Mouse (Mus musculus): ENCODE measurements at regions not wholly inside any gene's neighbourhood (a gene's known extent, or its start where the extent isn't known, plus 50 kb on each side); places are given as distances from the start of the nearest gene placed in this dataset.

DNA sequence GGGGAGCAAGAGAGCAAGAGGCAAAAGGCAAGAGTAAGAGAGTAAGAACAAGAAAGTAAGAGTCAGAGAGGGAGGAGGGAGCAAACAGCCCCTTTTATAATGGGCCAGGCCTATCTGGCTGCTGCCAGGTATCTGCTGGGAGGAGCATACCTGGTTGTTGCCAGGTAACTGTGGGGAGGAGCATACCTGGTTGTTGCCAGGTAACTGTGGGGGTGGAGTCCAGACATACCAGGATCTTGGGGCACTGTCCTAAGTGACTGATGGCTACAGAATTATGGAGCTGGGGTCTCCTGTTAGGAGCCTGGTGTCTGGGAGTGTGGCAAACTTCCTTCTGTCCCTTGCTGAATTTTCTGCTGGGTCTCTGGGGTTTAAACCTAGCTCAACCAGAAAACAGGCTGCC is 469.8 kb upstream of the Syt1 start:
- DNase-seq, result no peak

DNA sequence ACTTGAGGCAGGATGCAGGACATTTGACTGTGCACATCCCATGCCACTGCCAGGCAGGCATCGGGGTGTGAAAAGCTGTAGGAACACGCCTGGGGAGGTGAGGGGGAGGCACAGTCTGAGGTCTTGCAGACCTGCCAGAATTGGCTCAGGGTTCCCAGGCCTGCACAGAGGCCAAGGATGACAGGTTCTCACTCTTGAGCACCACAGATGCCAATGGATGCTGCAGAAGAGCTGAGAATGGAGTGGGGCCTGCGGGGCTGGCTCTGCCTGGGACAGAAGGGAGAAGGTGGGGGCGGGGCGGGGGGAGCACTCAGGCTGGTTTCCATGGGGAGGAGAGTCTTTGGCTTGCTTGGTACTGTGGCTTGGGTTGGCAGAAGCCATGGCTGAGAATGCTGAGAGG is 469.2 kb upstream of the Syt1 start:
- DNase-seq, result no peak

DNA sequence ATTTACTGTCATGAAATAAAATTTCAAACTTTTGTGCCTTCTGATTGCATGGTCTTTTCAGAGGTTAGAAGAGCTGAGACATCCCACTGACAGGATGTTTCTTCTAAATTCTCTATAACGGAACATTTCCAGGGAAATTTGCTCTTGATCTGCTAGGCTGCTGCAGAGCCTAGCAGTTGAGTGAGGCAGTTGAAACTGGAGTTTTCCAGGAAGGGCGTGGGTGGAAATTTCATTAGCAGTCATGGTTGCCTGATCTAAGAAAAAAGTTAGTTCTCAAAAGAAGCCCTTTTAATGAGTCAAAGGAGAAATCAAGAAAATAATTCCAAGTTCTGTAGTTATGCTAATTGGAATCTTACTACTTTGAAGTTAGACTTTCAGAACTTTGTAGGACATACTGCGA is 455.7 kb upstream of the Syt1 start:
- no peak for DNase-seq

DNA sequence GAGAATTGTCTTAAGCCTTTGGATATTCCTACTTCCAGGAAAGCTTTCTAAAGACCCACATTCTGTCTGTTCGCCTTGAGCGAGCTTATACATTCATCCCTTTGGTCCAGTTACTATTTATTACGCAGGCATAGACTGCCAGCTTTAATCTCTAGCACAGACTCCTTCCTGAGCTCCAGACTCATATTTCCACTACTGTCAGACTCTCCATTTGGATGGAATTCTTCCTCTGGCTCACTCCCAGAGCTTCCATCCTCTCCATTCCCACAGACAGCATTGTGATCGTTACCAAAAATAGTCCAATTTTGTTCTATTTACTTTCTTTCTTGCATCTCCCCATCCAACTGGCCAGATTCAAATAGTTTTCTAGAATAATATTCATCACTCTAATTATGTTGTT is 420.3 kb upstream of the Syt1 start:
- no peak for DNase-seq

DNA sequence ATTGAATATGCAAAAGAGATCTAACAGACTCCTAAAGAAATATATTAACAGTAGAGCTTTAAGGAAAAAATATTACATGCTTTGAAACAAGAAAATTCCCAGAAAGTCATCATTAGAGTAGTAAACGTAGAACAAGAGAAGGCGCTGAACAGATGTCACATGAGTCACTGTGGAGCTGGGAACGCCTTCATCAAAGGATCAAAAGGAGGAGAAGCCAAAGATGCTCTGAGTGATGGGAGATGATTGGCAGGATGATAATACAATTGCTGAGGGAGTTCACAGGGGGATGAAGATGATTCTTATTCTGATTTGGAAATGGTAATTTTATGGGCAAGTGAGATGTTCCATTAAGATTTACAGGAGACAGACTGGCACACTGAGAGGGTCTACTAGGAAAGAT is 417.1 kb upstream of the Syt1 start:
- no peak for DNase-seq

DNA sequence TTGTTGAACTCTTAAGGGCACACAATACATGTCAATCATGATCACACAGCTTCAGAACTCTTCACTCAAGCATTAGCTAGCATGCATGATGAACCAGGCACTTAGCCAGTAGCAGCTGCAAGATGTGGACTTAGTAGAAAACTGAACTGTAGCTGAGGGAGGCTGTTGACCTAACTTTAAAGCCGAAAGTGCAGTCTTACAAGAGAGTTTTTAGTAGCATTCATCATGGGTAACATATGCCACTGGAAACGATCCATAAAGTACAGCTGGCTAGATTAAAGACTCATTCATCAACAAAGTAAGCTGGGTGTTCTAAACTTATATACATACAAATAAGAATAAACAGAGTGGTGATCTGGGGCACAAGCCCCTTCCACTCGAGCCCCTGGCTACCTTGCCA is 396.2 kb upstream of the Syt1 start:
- no peak for DNase-seq

DNA sequence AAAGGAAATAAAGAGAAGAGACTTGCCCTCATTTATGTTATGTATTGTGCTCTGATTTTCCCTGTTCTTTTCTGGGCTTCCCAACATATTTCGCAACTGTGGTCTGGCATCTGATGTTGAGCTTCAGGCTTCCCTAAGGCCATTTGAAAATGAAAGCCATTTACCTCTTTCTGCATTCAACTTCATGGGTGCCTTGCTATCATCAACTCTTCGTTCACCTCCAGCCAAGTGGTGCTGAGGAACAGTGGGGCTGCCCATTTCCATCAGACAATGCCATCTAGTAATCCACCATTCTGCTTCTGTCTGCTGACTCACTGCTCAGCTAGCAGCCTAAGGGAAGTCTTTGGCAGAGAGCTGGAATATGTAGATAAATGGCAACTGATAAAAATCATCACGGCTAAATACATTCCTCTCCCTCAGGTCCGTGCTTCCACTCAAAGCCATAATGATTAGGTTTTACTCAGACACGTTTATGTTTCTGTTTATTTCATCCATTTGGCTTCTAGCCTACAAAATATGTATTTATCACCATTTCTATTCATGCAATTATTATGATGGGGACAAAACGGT is 394.4 kb upstream of the Syt1 start:
- DNase-seq, result no peak

DNA sequence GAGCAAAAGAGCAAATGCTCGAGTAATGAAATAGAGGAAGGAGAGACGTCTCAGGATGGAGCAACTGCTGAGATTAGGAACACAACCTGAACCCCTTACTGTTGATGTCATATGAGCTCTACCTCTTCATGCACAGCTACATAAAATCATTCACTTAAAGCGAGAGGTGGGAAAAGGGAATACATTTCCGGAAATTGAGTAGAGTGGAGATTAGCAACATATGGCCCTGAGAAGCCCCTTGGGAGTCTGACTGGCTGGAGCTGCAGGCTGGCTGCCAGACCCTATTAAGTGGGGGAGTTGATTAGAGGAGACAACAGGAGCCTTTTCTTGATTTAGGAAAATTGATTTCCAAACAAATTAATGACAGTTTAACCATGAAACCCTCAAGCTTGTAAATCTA is 373.0 kb upstream of the Syt1 start:
- DNase-seq, result no peak

DNA sequence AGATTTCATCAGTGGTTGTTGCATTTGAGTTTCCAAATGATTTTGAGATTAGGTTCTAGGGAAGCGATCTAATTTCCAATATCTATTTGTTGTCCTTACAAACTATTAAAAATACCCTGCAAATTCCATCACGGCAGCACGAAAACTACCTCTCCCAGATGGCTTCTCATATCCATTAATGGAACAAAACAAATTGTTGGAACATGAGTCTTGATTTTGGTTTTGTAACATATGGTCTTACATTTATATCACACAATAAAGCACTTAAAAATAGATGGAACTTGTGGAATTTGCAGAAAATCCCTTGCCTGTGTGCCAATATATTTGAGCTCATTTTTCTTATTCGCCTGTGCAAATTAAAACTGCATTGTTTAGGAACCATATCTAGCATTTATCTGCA is 368.1 kb upstream of the Syt1 start:
- no peak for DNase-seq

DNA sequence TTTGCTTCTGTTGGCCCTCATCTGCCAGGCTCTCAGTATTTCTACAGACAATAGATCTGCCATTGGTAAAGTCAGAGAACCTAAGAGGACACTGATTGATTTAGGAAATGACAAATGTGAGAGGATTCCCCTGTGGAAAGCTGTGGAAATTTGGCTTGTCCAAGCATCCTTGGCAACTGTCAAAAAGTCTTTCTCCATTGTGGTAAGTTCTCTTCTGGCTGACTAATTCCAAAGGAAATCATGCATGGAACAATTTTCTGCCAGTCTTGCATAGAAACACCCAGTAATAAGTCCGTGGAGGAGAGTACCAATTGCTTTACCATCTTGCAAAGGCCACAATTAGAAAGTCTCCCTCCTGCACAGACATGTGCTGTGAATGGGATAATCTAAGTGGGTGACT is 349.4 kb upstream of the Syt1 start:
- no peak for DNase-seq

DNA sequence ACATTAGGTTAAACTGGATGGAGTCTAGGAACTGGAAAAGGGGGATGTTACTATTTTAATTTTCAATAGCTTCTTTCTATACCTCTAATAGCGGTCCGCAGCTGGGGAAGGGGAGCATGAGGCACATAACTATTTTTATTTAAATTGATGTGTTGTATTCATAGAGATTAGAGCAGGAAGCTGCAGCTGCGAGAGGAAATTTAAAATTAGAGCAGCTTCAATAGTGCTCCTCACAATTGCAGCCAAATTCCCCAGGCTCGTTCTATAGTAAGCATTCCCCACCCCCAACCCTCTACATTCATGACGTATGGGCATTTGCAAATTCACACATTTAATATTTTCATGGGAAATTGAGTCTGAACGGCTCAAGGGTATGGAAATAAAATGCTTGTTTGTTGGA is 348.0 kb upstream of the Syt1 start:
- DNase-seq, result no peak

DNA sequence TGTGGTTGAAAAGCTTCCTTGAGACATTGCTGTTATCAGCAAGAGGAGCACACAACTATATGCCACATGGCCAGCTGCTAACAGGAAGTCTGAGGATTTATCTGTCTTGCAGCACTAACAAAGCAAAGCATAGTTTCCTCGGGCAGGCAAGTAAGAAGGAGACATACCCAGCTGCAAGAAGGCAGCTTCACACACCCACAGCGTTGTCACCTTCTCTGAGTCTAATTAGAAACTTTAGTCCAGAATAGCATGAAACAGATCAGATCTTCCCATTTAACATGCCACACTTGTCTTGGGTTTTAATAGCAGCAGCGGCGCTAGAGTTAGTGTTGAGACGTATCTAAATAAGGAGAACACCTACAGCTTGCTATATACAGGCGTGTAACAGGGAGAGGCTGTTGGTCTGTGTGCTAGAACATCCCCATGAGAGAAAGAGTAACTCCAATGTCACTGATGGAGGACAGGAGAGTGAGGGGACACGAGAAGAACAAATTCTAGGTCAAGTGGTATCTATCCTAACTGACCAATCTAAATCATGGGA is 322.1 kb upstream of the Syt1 start:
- no peak for DNase-seq

DNA sequence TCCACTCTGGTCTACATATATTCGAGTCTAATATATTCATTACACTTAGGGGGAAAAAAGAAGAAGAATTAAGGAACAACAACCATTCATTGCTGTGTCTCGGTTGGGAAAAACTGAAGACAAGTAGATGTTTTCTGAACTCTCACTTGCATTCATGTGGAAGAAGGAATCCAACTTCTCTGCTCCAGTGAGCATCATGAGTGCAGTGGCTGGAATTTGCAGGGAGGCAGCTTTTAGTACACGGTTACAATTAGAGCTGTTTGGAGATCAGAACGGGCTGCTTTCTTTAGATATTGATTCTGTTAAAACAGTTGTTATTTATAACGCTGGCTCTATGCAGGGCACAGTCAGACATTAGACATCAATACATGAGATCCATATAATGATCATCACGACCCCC is 298.5 kb upstream of the Syt1 start:
- DNase-seq, result no peak

DNA sequence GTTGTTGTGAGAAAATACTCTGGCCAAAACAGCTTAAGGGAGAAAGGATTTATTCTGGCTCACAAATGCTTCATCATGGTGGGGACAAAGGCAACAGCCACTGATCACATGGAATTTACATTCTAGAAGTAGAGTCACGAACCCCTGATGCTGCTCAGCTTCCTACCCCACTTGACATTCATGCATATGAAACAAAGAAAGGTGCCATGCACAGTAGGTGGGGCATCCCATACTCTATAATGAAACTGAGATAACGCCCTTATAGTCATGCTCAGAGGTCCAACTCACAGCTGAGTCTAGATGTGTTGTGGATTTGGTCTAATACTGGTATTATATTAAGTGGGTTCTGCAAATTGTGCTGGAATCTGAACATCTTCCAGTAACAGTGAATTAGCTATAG is 289.4 kb upstream of the Syt1 start:
- no peak for DNase-seq

DNA sequence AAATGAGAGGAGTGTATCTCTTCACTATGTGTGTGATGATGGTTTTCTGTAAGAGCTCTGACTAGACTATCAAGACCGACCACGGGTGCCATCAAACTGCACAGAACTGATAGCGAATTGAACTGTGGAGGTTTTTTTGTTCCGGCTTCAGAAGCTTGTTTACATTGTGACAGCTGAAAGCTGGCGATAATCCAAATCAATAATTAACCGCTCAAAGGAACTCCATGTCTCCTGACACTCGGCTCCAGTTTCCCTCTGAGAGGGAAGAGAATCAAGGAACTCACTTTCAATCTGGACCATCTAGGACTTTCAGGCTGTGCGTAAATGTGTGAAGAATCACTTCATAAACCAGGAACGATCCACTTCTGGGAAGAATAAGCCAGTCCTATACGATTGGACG is 289.0 kb upstream of the Syt1 start:
- DNase-seq, result no peak

DNA sequence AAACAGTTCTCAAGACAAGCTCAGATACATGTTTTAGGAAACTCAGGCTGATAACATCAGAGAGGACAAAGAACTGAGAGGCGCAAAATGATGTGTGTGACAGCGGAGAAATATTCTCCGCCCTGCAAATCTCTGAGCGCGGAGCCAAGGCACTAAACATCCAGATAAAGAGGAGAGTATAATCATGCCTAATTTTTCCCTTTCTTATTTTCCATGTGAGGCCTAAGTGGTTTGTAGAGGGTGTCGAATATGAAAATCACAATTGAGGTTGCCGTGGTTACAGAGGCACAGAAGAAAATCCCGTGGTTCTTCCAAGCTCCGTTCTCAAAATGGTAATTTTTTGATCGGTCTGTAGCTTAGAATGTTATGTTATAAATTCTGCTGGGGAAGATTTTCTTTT is 272.6 kb upstream of the Syt1 start:
- DNase-seq, result no peak

DNA sequence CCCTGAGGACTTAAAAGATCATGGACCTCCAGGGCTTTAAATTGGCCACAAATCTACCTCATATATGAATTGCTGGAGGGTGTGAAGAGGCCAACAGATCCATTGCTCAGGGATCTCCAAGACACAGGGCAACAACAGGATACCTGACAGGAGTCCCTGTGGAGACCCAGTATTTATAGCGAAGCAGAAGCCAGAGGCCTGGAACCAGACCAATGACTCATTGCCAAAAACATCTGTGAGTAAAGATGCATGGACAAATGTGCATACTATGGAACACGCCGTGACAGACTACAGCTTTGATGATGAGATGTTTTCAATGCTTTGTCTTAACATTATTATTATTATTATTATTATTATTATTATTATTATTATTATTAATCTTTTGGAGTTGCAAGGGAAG is 239.0 kb upstream of the Syt1 start:
- DNase-seq, result no peak

DNA sequence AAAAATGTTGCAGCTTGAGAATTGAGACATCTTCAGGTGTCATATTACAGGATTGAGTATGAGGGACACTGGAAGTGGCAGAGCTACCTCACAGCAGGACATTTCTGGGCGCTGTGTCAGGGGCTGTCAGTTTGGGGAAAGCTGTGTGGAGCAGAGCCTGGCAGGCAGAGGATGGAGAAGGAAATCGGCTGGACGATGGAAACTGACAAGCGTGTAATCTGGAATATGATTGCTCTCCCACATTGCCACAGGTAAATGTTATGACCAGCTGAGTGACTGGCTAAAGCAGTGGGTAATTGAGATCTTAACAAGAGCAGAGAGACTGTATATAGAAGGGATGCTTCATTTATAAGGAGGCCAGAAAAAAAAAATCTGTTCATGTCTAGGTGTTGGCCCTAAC is 235.5 kb upstream of the Syt1 start:
- DNase-seq, result no peak

DNA sequence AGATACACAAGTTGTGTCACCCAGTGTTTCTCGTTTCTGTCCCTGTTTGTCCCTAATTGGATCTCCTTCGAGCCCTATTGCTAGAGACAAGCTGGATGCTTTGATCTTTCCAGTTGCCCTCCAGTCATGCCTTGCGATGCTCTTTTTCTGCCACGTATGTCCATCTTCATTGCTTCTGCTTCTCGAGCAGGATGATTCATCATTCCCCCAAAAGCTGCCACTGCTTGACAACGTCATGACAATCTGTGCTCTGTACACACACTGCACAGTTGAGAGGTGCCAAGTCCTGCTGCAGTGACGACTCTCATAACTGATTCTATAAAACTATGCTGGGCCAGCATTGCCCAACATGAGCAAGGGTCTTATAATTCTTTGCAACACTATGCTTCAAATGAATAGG is 226.2 kb upstream of the Syt1 start:
- no peak for DNase-seq

DNA sequence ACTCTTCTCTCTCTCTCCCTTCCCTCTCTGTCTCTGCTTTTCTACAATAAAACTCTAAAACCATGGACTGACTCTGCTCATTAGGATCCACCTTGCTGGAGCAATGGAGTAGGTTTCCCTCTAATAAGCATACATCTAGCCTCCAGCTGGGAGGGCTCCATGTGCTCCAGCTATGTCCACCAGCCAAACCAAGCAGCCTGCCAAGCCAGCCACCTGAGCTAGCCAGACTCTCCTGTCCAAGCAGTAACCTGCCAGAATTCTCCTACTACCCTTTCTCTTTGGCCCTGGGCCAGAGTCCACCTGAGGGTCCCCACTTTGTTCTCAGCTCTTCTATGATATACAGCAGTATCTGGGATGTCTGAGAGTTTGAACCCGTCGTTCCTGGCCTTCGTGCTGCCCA is 216.2 kb upstream of the Syt1 start:
- DNase-seq, result no peak

DNA sequence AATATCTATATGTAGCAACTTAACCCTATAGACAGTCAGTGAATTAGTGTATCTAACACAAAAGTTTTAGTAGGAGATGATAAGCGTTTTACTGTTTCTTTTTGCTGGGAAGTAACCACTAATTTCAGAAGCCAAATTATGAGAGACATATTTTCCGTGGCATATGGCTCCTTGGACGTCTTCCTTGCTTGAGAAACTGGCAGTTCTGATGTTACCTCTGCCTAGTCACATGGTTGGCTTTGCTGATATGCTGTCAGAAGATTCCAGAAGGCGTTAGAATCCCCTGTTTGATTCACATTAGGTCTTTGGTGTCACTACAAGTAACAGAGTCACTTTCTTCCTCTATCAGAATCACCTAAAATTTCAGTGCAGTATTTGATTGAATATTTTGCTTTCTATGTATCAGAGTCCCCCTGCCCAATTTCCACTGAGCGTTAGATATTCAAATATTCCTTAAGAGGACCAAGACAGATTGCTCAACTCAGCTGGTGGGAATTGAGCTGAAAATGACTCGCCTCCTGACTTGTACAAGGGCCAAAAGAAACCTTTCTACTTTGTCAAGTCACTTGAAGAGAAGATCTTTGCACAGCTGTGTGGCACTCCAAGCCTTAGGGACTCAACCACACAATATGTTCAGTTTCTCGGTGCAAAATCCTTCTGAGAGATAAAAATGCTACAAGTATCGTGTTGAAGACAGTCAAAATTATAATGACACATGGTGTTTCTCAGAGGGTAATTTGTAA is 178.2 kb upstream of the Syt1 start:
- DNase-seq, result no peak

DNA sequence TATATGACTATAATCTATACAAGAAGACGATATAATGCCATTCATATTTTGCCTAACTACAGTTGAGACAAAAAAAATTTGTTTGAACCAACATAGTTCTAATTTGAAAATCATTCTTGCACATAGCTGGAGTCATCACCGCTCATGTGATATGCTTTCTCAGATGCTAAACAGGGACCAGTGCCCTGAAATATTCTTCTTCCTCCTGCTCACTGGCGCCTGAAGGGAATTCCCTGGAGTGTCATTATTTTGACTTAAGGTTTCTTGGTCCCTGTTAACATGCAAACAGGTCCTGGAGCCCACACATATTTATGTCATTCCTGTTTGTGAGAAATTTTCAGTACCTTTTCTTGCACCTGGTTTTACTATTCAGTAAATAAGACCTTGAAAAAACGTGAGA is 177.5 kb upstream of the Syt1 start:
- no peak for DNase-seq

DNA sequence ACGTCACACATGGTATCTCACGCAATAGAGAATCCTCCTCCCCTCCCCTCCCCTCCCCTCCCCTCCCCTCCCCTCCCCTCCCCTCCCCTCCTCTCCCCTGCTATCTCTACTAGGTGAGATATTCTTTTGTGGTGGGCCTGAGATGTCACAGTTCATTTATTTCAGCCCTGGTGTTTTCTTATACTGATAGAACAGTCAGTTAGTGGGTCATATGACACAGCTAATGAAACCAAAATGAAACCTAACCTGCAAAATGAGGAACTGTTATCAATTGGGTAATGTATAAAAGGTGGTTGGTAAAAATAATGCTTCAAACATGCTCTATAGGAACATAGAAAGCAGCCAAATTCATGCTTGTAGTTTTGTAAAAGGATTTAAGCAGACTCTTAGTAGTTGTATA is 174.5 kb upstream of the Syt1 start:
- no peak for DNase-seq

DNA sequence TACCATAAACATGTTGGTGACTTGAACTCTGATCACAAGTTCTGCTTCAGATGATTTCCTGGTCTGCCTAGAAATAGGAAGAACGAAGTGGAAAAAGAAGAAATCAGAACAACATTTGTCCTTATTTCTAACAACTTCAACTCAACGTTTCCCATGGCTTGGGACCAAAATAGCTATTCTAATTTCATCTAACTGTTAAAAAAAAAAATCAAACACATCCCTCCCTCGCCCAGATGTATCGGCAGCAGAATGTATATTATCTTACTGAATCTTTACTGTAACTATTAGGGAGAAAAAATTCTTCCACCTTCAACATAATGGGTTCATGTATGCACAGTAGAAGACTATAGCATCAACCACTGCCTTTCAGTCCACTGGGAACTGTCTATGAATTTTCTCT is 169.7 kb upstream of the Syt1 start:
- DNase-seq, result no peak
